Mouse (Mus musculus) midbrain, embryonic 15.5 days (tissue): ENCODE measurements around the gene Clic5. TPM values are rescaled to one million over a fixed set of nuclear protein-coding genes. Genes with fewer than 3 reads are reported as not detected.
A peak's percentile ranks its signal among the peaks of the same experiment; 100 is the strongest.

Source experiments
- ATAC-seq: fragments of 200-750 bp; cut with Nextera tagmentation; replicated peaks from 2 replicates; pipeline ENCODE4 v1.8.0; 2017; ENCODE audit warnings: moderate TSS enrichment
- H3K27ac ChIP-seq: fragments of 300-500 bp; sonication (generic); 2 replicates; pipeline ENCODE4 v1.5.1; 2015; ENCODE audit warnings: mild to moderate bottlenecking, inconsistent platforms
- H3K27me3 ChIP-seq: fragments of 300-500 bp; sonication (generic); replicated peaks from 2 replicates; pipeline ENCODE4 v1.6.1; 2015; ENCODE audit warnings: inconsistent platforms
- H3K36me3 ChIP-seq: fragments of 300-500 bp; sonication (generic); replicated peaks from 2 replicates; pipeline ENCODE4 v1.6.1; 2015; ENCODE audit warnings: inconsistent platforms
- H3K4me1 ChIP-seq: fragments of 300-500 bp; sonication (generic); 2 replicates; pipeline ENCODE4 v1.6.1; 2015; ENCODE audit warnings: inconsistent platforms
- H3K4me2 ChIP-seq: fragments of 300-500 bp; sonication (generic); 2 replicates; pipeline ENCODE4 v1.6.1; 2015; ENCODE audit warnings: inconsistent platforms, mild to moderate bottlenecking, moderate library complexity
- H3K4me3 ChIP-seq: fragments of 300-500 bp; sonication (generic); 2 replicates; pipeline ENCODE4 v1.5.1; 2015; ENCODE audit warnings: mild to moderate bottlenecking, inconsistent platforms
- H3K9ac ChIP-seq: fragments of 300-500 bp; sonication (generic); 2 replicates; pipeline ENCODE4 v1.6.1; 2015; ENCODE audit warnings: mild to moderate bottlenecking, inconsistent platforms
- H3K9me3 ChIP-seq: fragments of 300-500 bp; sonication (generic); 2 replicates; pipeline ENCODE4 v1.6.1; 2016; ENCODE audit warnings: inconsistent platforms
- WGBS: fragments of 180-500 bp; shearing (Covaris S2); methylation state at CpG from one replicate; pipeline ENCODE4 v1.1.7; 2015; ENCODE audit warnings: mixed read lengths; 5-methylcytosine and 5-hydroxymethylcytosine counted together
- polyA plus RNA-seq: library from polyadenylated mRNA; unstranded; fragments of >200 nt; fragmentation: Nextera tagmentation; extraction: Ambion mirVana; gene quantifications from 2 replicates; pipeline ENCODE4 v1.2.1, GENCODE M21; 2015

The Clic5 gene
- polyA plus RNA-seq: 0.33 and 0.44 TPM in 2 replicates

- ATAC-seq: 0 out of 2 replicates have a peak, but pooled peaks have one; percentile 52
- 4% methylated on average over 24 of the region's 24 CpGs for WGBS
- Histone ChIP-seq H3K27me3 (peaks cover 15% of the 10 kb centered on the region; the same call in 1 of the 2 replicates), H3K9ac (peak within 1 kb of the TSS; percentile 3; the same call in 1 of the 2 replicates), H3K4me3 (peak within 1 kb of the TSS; percentile 40), H3K27ac (no peak within 1 kb of the TSS), H3K36me3 (no peaks in the 10 kb centered on the region), H3K4me1 (peaks cover 17% of the 10 kb centered on the region), H3K9me3 (no peaks in the 10 kb centered on the region), H3K4me2 (peak within 1 kb of the TSS; percentile 89)
These were observed at the start of gene Clic5 for GRCm38 (mm10) chr17:44188042-44188768. Gene Clic5, plus strand, starts transcription at chr17:44188584.

GRCm38 (mm10) chr17:44145806-44146205 is 42.6 kb upstream of the Clic5 start:
- no peak overlapping the region for H3K27ac ChIP-seq
- no peaks in the 10 kb centered on the region for H3K4me1 ChIP-seq
- no peaks in the 10 kb centered on the region for H3K36me3 ChIP-seq
- no peak for ATAC-seq
- H3K9ac ChIP-seq: no peak overlapping the region
- no peak overlapping the region for H3K4me3 ChIP-seq
- H3K4me2 ChIP-seq: no peak overlapping the region
- 88% methylated on average over 1 of the region's 1 CpGs for WGBS
- H3K27me3 ChIP-seq: no peaks in the 10 kb centered on the region
- H3K9me3 ChIP-seq: no peaks in the 10 kb centered on the region

- no peak for ATAC-seq
- Histone ChIP-seq H3K4me1 (no peaks in the 10 kb centered on the region), H3K9ac (no peak overlapping the region), H3K36me3 (no peaks in the 10 kb centered on the region), H3K9me3 (no peaks in the 10 kb centered on the region), H3K4me2 (no peak overlapping the region), H3K27ac (no peak overlapping the region), H3K4me3 (no peak overlapping the region), H3K27me3 (no peaks in the 10 kb centered on the region)
- WGBS: 91% methylated on average over 5 of the region's 5 CpGs
These were observed 40.1 kb upstream of the Clic5 start for GRCm38 (mm10) chr17:44148109-44148846.

- 76% methylated on average over 3 of the region's 3 CpGs for WGBS
- H3K36me3 ChIP-seq: no peaks in the 10 kb centered on the region
- ATAC-seq: no peak
These were observed 37.3 kb upstream of the Clic5 start for GRCm38 (mm10) chr17:44151130-44151529.

DNA sequence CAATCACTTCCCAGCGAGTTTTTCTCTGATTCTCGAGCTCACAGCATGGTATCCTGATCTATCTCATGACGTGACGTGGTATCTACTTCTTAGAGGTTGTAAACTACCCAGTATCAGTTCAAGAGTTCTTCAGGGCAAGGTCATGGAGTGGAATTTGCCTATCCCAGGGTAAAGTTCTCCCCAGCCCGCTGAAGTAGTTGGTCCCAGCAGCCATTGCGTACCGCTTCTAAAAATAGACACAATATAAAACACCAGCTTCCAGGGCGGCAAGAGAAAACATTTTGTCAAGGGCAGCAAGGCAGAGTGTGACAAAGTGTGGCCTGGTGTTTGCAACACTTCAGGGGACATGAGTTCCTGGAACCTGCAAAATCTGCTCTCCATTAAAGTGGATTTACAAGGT is 36.5 kb upstream of the Clic5 start:
- WGBS: 87% methylated on average over 8 of the region's 8 CpGs
- ATAC-seq: no peak
- Histone ChIP-seq H3K27ac (no peak overlapping the region), H3K36me3 (no peaks in the 10 kb centered on the region), H3K9me3 (no peaks in the 10 kb centered on the region), H3K4me1 (no peaks in the 10 kb centered on the region), H3K4me3 (no peak overlapping the region), H3K4me2 (no peak overlapping the region), H3K27me3 (no peaks in the 10 kb centered on the region), H3K9ac (no peak overlapping the region)

More at GRCm38 (mm10) chr17:44151130-44151529, 37.3 kb upstream of the Clic5 start:
- Histone ChIP-seq H3K27me3 (no peaks in the 10 kb centered on the region), H3K9ac (no peak overlapping the region), H3K4me3 (no peak overlapping the region), H3K27ac (no peak overlapping the region), H3K4me2 (no peak overlapping the region), H3K4me1 (no peaks in the 10 kb centered on the region), H3K9me3 (no peaks in the 10 kb centered on the region)

DNA sequence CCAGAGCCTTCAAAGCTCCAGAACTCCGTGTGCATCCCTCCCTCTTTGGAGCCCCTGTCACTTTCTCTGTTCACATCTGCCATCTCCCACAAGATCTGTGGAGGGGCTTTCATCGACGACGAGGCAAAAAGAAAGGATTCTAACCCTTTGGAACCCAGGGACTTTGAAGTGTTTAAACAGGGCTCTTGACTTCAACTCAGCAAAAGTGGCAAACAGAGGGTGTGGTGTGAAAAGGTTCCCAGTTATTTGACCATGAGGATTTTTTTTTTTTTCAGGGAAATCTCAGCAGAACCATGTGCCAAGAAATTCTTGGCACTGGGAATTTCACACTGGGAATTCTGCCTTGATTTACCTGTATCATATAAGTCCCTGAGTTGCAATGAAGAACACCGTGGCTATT is 34.5 kb upstream of the Clic5 start:
- Histone ChIP-seq H3K4me1 (no peaks in the 10 kb centered on the region), H3K27ac (no peak overlapping the region), H3K4me3 (no peak overlapping the region), H3K36me3 (no peaks in the 10 kb centered on the region), H3K9ac (no peak overlapping the region), H3K4me2 (no peak overlapping the region), H3K9me3 (no peaks in the 10 kb centered on the region), H3K27me3 (no peaks in the 10 kb centered on the region)
- no peak for ATAC-seq
- 37% methylated on average over 5 of the region's 5 CpGs for WGBS

DNA sequence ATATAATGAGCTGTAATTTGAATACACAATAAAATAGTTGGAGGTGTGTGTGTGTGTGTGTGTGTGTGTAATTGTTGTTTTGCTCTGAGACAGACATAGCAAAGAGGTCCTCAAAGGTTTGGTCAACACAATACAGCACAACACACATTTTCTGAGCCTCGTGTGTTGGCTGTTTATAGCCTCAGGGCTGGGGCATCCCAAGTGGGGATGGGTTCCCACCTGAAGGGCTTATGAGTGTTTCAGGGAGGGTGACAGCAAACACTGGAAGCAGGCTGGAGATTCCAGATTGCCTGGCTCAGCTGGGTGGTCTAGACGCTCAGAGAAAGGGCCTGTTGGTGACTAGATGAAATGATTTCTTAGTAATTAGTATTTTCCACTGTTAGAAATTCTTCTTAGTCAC is 33.2 kb upstream of the Clic5 start:
- 80% methylated on average over 2 of the region's 2 CpGs for WGBS
- Histone ChIP-seq H3K4me1 (no peaks in the 10 kb centered on the region), H3K4me3 (no peak overlapping the region), H3K4me2 (no peak overlapping the region), H3K27ac (no peak overlapping the region), H3K27me3 (no peaks in the 10 kb centered on the region), H3K36me3 (no peaks in the 10 kb centered on the region), H3K9ac (no peak overlapping the region), H3K9me3 (no peaks in the 10 kb centered on the region)
- no peak for ATAC-seq

DNA sequence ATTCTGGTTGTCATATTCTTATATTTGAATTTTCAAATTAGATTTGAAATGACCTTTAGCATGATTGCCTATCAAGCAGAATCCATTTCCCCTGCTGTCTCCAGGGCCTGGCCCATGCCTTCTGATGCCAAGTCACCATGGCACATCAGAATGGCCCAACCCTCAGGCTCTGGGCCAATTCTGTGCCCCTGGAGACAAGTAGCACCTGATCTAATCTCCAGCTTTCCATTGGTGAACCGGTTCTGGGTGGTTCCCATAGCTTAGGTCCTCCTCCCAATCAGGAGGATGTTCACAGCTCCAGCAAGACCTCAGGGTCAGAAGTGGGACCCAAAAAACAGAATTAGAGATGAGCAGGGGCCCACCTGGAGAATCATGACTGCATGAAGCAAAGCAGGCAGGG is 30.2 kb upstream of the Clic5 start:
- Histone ChIP-seq H3K27me3 (no peaks in the 10 kb centered on the region), H3K27ac (no peak overlapping the region), H3K4me2 (no peak overlapping the region), H3K4me3 (no peak overlapping the region), H3K9ac (no peak overlapping the region), H3K9me3 (no peaks in the 10 kb centered on the region), H3K36me3 (no peaks in the 10 kb centered on the region), H3K4me1 (no peaks in the 10 kb centered on the region)
- ATAC-seq: no peak
- WGBS: 71% methylated on average over 1 of the region's 1 CpGs

- Histone ChIP-seq H3K4me3 (no peak overlapping the region), H3K27me3 (no peaks in the 10 kb centered on the region), H3K4me2 (no peak overlapping the region), H3K4me1 (no peaks in the 10 kb centered on the region), H3K27ac (no peak overlapping the region), H3K9ac (no peak overlapping the region), H3K36me3 (no peaks in the 10 kb centered on the region), H3K9me3 (no peaks in the 10 kb centered on the region)
- no peak for ATAC-seq
- 92% methylated on average over 11 of the region's 11 CpGs for WGBS
These were observed 27.9 kb upstream of the Clic5 start for GRCm38 (mm10) chr17:44160449-44160848.

- no peak overlapping the region for H3K4me3 ChIP-seq
- H3K4me2 ChIP-seq: no peak overlapping the region
- H3K9me3 ChIP-seq: no peaks in the 10 kb centered on the region
- H3K27ac ChIP-seq: no peak overlapping the region
- no peak for ATAC-seq
- H3K27me3 ChIP-seq: no peaks in the 10 kb centered on the region
- no peak overlapping the region for H3K9ac ChIP-seq
- H3K36me3 ChIP-seq: no peaks in the 10 kb centered on the region
- 44% methylated on average over 5 of the region's 5 CpGs for WGBS
- H3K4me1 ChIP-seq: no peaks in the 10 kb centered on the region
These were observed 25.9 kb upstream of the Clic5 start for GRCm38 (mm10) chr17:44162514-44162913.

- WGBS: 75% methylated on average over 5 of the region's 5 CpGs
- no peak for ATAC-seq
- Histone ChIP-seq H3K9me3 (no peaks in the 10 kb centered on the region), H3K36me3 (no peaks in the 10 kb centered on the region), H3K27me3 (no peaks in the 10 kb centered on the region), H3K27ac (no peak overlapping the region), H3K4me1 (no peaks in the 10 kb centered on the region), H3K4me2 (no peak overlapping the region), H3K4me3 (no peak overlapping the region), H3K9ac (no peak overlapping the region)
These were observed 25.4 kb upstream of the Clic5 start for GRCm38 (mm10) chr17:44162935-44163334.

DNA sequence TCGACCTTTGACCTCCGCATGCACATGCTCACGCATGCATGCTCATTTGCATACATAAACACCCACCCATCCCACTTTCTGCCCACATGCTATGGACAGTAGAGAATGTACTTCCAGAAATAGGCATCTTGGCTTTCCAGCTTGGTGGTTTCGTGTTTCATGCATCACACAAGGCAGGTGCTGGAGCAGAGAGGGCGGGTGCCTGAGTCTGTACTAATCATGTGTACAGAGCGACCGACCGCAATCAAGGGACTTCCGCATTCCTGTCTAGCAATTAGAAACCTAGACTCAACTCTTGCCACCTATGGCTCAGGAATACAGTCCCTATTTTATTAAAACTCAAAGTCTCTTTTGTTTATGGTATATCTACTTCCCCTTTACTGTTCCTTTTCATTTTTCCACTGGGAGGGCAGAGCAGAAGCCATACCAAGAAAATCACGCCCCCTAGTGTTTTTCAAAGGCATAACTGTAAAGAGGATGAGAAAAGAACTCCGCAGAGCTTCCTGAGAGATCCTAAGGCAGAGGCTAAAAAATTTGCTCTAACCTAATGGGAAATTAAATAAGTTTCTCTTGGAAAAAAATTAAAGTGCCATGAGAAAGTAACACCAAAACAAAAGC is 22.5 kb upstream of the Clic5 start:
- Histone ChIP-seq H3K27me3 (no peaks in the 10 kb centered on the region), H3K4me3 (no peak overlapping the region), H3K4me1 (no peaks in the 10 kb centered on the region), H3K9me3 (no peaks in the 10 kb centered on the region), H3K4me2 (no peak overlapping the region), H3K27ac (no peak overlapping the region), H3K36me3 (no peaks in the 10 kb centered on the region), H3K9ac (no peak overlapping the region)
- no peak for ATAC-seq
- 79% methylated on average over 11 of the region's 11 CpGs for WGBS
